8 mouse cellular contexts compared by ENCODE assay signal in the genomic region with DNA sequence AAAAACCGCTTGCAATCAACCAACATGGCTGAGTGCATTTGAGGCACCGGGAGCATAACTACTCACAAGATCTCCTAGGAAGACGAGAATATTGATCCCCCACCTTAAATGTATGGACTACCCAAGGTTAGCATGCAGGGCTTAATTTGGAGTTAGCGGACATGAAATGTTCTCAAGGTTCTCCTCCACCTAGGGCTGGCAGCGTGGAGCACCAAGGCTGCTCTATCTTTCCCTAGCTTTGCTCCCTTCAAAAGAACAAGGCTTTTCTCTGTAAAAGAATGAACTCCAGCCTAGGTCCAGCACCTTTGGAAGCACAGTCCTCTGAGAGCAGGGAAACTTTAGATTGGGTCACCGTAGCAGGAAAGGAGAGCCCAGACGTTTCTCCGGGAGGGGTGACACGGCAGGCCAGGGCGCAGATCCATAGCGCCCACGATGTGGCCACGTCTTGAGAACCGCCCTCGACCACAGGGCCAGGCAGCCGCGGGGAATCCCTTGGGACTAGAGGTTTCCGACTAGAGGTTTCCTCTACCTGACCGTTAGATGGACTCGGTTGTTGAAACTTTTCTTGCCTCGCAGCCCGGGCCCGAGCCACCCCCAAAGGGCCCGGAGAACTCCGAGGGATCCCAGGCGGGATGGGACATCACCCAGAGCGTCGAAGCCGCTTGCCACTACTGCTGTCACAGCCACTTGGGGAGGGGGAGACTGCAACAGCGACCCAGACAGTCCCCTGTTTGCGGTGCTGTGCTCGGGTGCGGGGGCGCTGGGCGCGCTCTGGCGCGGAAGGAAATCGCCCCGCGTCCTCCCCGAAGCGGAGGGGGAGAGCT. TPM values are rescaled to one million over a fixed set of nuclear protein-coding genes. Genes with fewer than 3 reads are reported as not detected.
DNase-seq lines count a peak whose midpoint lies in the region; ATAC-seq and TF ChIP-seq lines count a peak whose summit lies in the region.

No protein-coding gene starts in this region.

- H3K36me3 ChIP-seq in lung, embryonic 14.5 days (ENCODE audit: insufficient read depth) = no peaks in the 10 kb centered on the region
- no peaks in the 10 kb centered on the region for H3K36me3 ChIP-seq in heart, embryonic 12.5 days
- H3K36me3 ChIP-seq in liver, embryonic 13.5 days = no peaks in the 10 kb centered on the region

- TF ChIP-seq CTCF in lung, embryonic 14.5 days (IDR thresholded peaks at IDR 0.05; ENCODE audit: low read depth) = no peak
- TF ChIP-seq CTCF in brain, embryonic 14.5 days (IDR thresholded peaks at IDR 0.05; ENCODE audit: borderline replicate concordance, extremely low read depth, insufficient read depth, insufficient read length) = no peak

- peak overlapping the region; percentile 52 for H3K4me3 ChIP-seq in lung, embryonic 14.5 days (ENCODE audit: low read depth, low read length)
- H3K4me3 ChIP-seq in heart, embryonic 12.5 days = peak overlapping the region; percentile 69
- peak overlapping the region; percentile 52 for H3K4me3 ChIP-seq in liver, embryonic 13.5 days (replicated peaks)

- H3K9ac ChIP-seq in lung, embryonic 14.5 days = peak overlapping the region; percentile 34; the same call in 1 of the 2 replicates
- H3K9ac ChIP-seq in heart, embryonic 12.5 days = peak overlapping the region; percentile 87
- H3K9ac ChIP-seq in liver, embryonic 13.5 days = no peak overlapping the region

- no peak for TF ChIP-seq POLR2A in brain, embryonic 14.5 days (IDR thresholded peaks at IDR 0.05; ENCODE audit: borderline replicate concordance, extremely low read depth, insufficient read depth, insufficient read length, poor library complexity, severe bottlenecking)

- peak; percentile 35 for ATAC-seq in lung, embryonic 14.5 days (ENCODE audit: insufficient read depth)
- ATAC-seq in heart, embryonic 12.5 days (ENCODE audit: insufficient number of reproducible peaks, low FRiP score) = peak; percentile 30; the same call in 1 of the 2 replicates
- 0 out of 2 replicates have a peak, but pooled peaks have one; percentile 10 for ATAC-seq in liver, embryonic 13.5 days (ENCODE audit: low read depth)

- no peaks in the 10 kb centered on the region for H3K9me3 ChIP-seq in lung, embryonic 14.5 days (ENCODE audit: low read depth, low read length)
- no peaks in the 10 kb centered on the region for H3K9me3 ChIP-seq in heart, embryonic 12.5 days (replicated peaks)
- no peaks in the 10 kb centered on the region for H3K9me3 ChIP-seq in liver, embryonic 13.5 days (replicated peaks)

- no peak overlapping the region for H3K27ac ChIP-seq in lung, embryonic 14.5 days (ENCODE audit: low read depth)
- H3K27ac ChIP-seq in heart, embryonic 12.5 days (ENCODE audit: poor library complexity, severe bottlenecking) = peak overlapping the region; percentile 78
- no peak overlapping the region for H3K27ac ChIP-seq in liver, embryonic 13.5 days

- peak overlapping the region; percentile 77 for H3K4me2 ChIP-seq in lung, embryonic 14.5 days
- peak overlapping the region; percentile 89 for H3K4me2 ChIP-seq in heart, embryonic 12.5 days
- H3K4me2 ChIP-seq in liver, embryonic 13.5 days = peak overlapping the region; percentile 60

- WGBS in lung, embryonic 14.5 days = 1% methylated on average over 43 of the region's 43 CpGs
- WGBS in heart, embryonic 12.5 days = under 1% methylated on average over 35 of the region's 43 CpGs
- 2% methylated on average over 41 of the region's 43 CpGs for WGBS in liver, embryonic 13.5 days (ENCODE audit: insufficient replicate concordance)

- H3K4me1 ChIP-seq in lung, embryonic 14.5 days (ENCODE audit: insufficient read depth) = peaks cover 3% of the 10 kb centered on the region; the same call in 1 of the 2 replicates
- H3K4me1 ChIP-seq in heart, embryonic 12.5 days (replicated peaks) = peaks cover 22% of the 10 kb centered on the region; the same call in 1 of the 2 replicates
- peaks cover 11% of the 10 kb centered on the region; the same call in 1 of the 2 replicates for H3K4me1 ChIP-seq in liver, embryonic 13.5 days (replicated peaks)

- H3K27me3 ChIP-seq in lung, embryonic 14.5 days (ENCODE audit: insufficient read depth, low read length) = peaks cover 82% of the 10 kb centered on the region
- peaks cover 46% of the 10 kb centered on the region for H3K27me3 ChIP-seq in heart, embryonic 12.5 days (replicated peaks)
- peaks cover 80% of the 10 kb centered on the region for H3K27me3 ChIP-seq in liver, embryonic 13.5 days

- DNase-seq in lung, embryonic 14.5 days = no peak
- no peak for DNase-seq in lung, postnatal 4 days
- DNase-seq in brain, embryonic 14.5 days (ENCODE audit: low read depth) = peak; percentile 31
- DNase-seq in liver, embryonic 13.5 days = no peak
- no peak for DNase-seq in thymus, postnatal 10 days (ENCODE audit: low spot score in 2 of 2)
- no peak for DNase-seq in frontal cortex, postnatal 10 days (ENCODE audit: low spot score in 2 of 2)
- no peak for DNase-seq in right cerebral cortex, postnatal 25 days

RNA-seq across cellular contexts. Expression of a gene that starts 0.7 kb away (rescaled TPM):
- 0.37 and 0.89 TPM in 2 replicates for polyA plus RNA-seq in lung, embryonic 14.5 days (2014; fragmentation: Nextera tagmentation; extraction: Ambion mirVana)
- 14.0 and 15.1 TPM in 2 replicates for polyA plus RNA-seq in brain, embryonic 14.5 days (2012; rRNA removed)
- polyA plus RNA-seq in heart, embryonic 12.5 days (2016; fragmentation: Nextera tagmentation; extraction: Ambion mirVana) = 16.1 and 16.6 TPM in 2 replicates
- 0.31 and 0.60 TPM in 2 replicates for polyA plus RNA-seq in liver, embryonic 13.5 days (2015; fragmentation: Nextera tagmentation; extraction: Ambion mirVana)

RNA-seq across cellular contexts. Expression of a gene that starts 28.6 kb away (rescaled TPM):
- not detected in 2 replicates for polyA plus RNA-seq in lung, embryonic 14.5 days (2014; fragmentation: Nextera tagmentation; extraction: Ambion mirVana)
- polyA plus RNA-seq in brain, embryonic 14.5 days (2012; rRNA removed) = 0.86 and 0.96 TPM in 2 replicates
- not detected in 2 replicates for polyA plus RNA-seq in heart, embryonic 12.5 days (2016; fragmentation: Nextera tagmentation; extraction: Ambion mirVana)
- not detected in 2 replicates for polyA plus RNA-seq in liver, embryonic 13.5 days (2015; fragmentation: Nextera tagmentation; extraction: Ambion mirVana)
